Mouse (Mus musculus) heart, postnatal 0 days (tissue): ENCODE results near the gene Sash3.
A peak's percentile ranks its signal among the peaks of the same experiment; 100 is the strongest.

Experiments
- CTCF ChIP-seq: IDR thresholded peaks from 2 replicates; pipeline ENCODE4 v1.5.1; 2016; ENCODE audit warnings: antibody characterized with exemption, control low read depth, low read depth
- EP300 ChIP-seq: IDR thresholded peaks from 2 replicates; pipeline ENCODE4 v1.6.1; 2016; ENCODE audit warnings: antibody characterized with exemption, low read depth

- TF ChIP-seq CTCF, result peak; percentile 65
- no peak for TF ChIP-seq EP300
These were observed 46.4 kb upstream of the Sash3 start for GRCm38 (mm10) chrX:48099871-48100270.
